Mouse (Mus musculus): ENCODE results near the gene Wdr46. TPM values are rescaled to one million over a fixed set of nuclear protein-coding genes. Genes with fewer than 3 reads are reported as not detected.
A peak's percentile ranks its signal among the peaks of the same experiment; 100 is the strongest.

Wdr46 gene
- polyA plus RNA-seq, 1 experiment from 2014 or later: 29.4 TPM

GRCm38 (mm10) chr17:33916847-33917655, 23.4 kb upstream of the Wdr46 start:
- peaks cover 15% of the 10 kb centered on the region for H3K36me3 ChIP-seq (ENCODE audit: control insufficient read depth, insufficient read depth)
- no peak for ATAC-seq
- 74% methylated on average over 31 of the region's 31 CpGs for WGBS
- H3K9me3 ChIP-seq (ENCODE audit: control insufficient read depth, low read length): no peaks in the 10 kb centered on the region
- H3K9ac ChIP-seq (replicated peaks; ENCODE audit: low read depth, low read length): peak overlapping the region; percentile 9; the same call in 1 of the 2 replicates
- peaks cover 44% of the 10 kb centered on the region for H3K4me1 ChIP-seq (replicated peaks; ENCODE audit: control insufficient read depth, insufficient read depth, low read length)
- no peaks in the 10 kb centered on the region for H3K27me3 ChIP-seq (replicated peaks; ENCODE audit: control insufficient read depth, insufficient read depth, low read length)
- H3K4me3 ChIP-seq (replicated peaks; ENCODE audit: low read length): peak overlapping the region; percentile 53
- peak overlapping the region; percentile 66 for H3K4me2 ChIP-seq (ENCODE audit: low read length)
- no peak overlapping the region for H3K27ac ChIP-seq (ENCODE audit: low read length)

GRCm38 (mm10) chr17:33917656-33918292, 22.7 kb upstream of the Wdr46 start:
- Histone ChIP-seq H3K4me3 (replicated peaks; ENCODE audit: low read length) (no peak overlapping the region), H3K4me1 (replicated peaks; ENCODE audit: control insufficient read depth, insufficient read depth, low read length) (peaks cover 44% of the 10 kb centered on the region), H3K27ac (ENCODE audit: low read length) (no peak overlapping the region), H3K4me2 (ENCODE audit: low read length) (no peak overlapping the region), H3K36me3 (ENCODE audit: control insufficient read depth, insufficient read depth) (peaks cover 10% of the 10 kb centered on the region; the same call in 1 of the 2 replicates), H3K9me3 (ENCODE audit: control insufficient read depth, low read length) (no peaks in the 10 kb centered on the region), H3K27me3 (replicated peaks; ENCODE audit: control insufficient read depth, insufficient read depth, low read length) (no peaks in the 10 kb centered on the region), H3K9ac (replicated peaks; ENCODE audit: low read depth, low read length) (no peak overlapping the region)
- 89% methylated on average over 18 of the region's 18 CpGs for WGBS
- ATAC-seq: no peak

- Histone ChIP-seq H3K27me3 (replicated peaks; ENCODE audit: control insufficient read depth, insufficient read depth, low read length) (no peaks in the 10 kb centered on the region), H3K36me3 (ENCODE audit: control insufficient read depth, insufficient read depth) (peaks cover 6% of the 10 kb centered on the region; the same call in 1 of the 2 replicates), H3K9me3 (ENCODE audit: control insufficient read depth, low read length) (no peaks in the 10 kb centered on the region), H3K27ac (ENCODE audit: low read length) (no peak overlapping the region), H3K4me2 (ENCODE audit: low read length) (peak overlapping the region; percentile 80), H3K9ac (replicated peaks; ENCODE audit: low read depth, low read length) (no peak overlapping the region), H3K4me1 (replicated peaks; ENCODE audit: control insufficient read depth, insufficient read depth, low read length) (peaks cover 44% of the 10 kb centered on the region), H3K4me3 (replicated peaks; ENCODE audit: low read length) (no peak overlapping the region)
- 61% methylated on average over 37 of the region's 37 CpGs for WGBS
- no peak for ATAC-seq
Measured at GRCm38 (mm10) chr17:33918293-33919203, 21.9 kb upstream of the Wdr46 start.

- WGBS: under 1% methylated on average over 52 of the region's 52 CpGs
Measured at GRCm38 (mm10) chr17:33919351-33920281, 20.8 kb upstream of the Wdr46 start.

GRCm38 (mm10) chr17:33920282-33921097, 20.0 kb upstream of the Wdr46 start:
- Histone ChIP-seq H3K4me3 (replicated peaks; ENCODE audit: low read length) (peak overlapping the region; percentile 47), H3K4me1 (replicated peaks; ENCODE audit: control insufficient read depth, insufficient read depth, low read length) (peaks cover 33% of the 10 kb centered on the region), H3K9ac (replicated peaks; ENCODE audit: low read depth, low read length) (peak overlapping the region; percentile 68), H3K27me3 (replicated peaks; ENCODE audit: control insufficient read depth, insufficient read depth, low read length) (no peaks in the 10 kb centered on the region), H3K9me3 (ENCODE audit: control insufficient read depth, low read length) (no peaks in the 10 kb centered on the region), H3K36me3 (ENCODE audit: control insufficient read depth, insufficient read depth) (no peaks in the 10 kb centered on the region), H3K4me2 (ENCODE audit: low read length) (peak overlapping the region; percentile 80), H3K27ac (ENCODE audit: low read length) (peak overlapping the region; percentile 23; the same call in 1 of the 2 replicates)
- ATAC-seq: no peak; the same call in 1 of the 2 replicates
- under 1% methylated on average over 36 of the region's 36 CpGs for WGBS

More at GRCm38 (mm10) chr17:33919351-33920281, 20.8 kb upstream of the Wdr46 start:
- no peaks in the 10 kb centered on the region for H3K9me3 ChIP-seq (ENCODE audit: control insufficient read depth, low read length)
- H3K36me3 ChIP-seq (ENCODE audit: control insufficient read depth, insufficient read depth): no peaks in the 10 kb centered on the region
- peak overlapping the region; percentile 68 for H3K9ac ChIP-seq (replicated peaks; ENCODE audit: low read depth, low read length)
- peak overlapping the region; percentile 23; the same call in 1 of the 2 replicates for H3K27ac ChIP-seq (ENCODE audit: low read length)
- peak overlapping the region; percentile 80 for H3K4me2 ChIP-seq (ENCODE audit: low read length)
- peaks cover 41% of the 10 kb centered on the region for H3K4me1 ChIP-seq (replicated peaks; ENCODE audit: control insufficient read depth, insufficient read depth, low read length)
- H3K4me3 ChIP-seq (replicated peaks; ENCODE audit: low read length): peak overlapping the region; percentile 47
- H3K27me3 ChIP-seq (replicated peaks; ENCODE audit: control insufficient read depth, insufficient read depth, low read length): no peaks in the 10 kb centered on the region
- ATAC-seq: no peak

- Histone ChIP-seq H3K4me3 (replicated peaks; ENCODE audit: low read length) (no peak overlapping the region), H3K9ac (replicated peaks; ENCODE audit: low read depth, low read length) (no peak overlapping the region), H3K27me3 (replicated peaks; ENCODE audit: control insufficient read depth, insufficient read depth, low read length) (no peaks in the 10 kb centered on the region), H3K4me1 (replicated peaks; ENCODE audit: control insufficient read depth, insufficient read depth, low read length) (peaks cover 32% of the 10 kb centered on the region), H3K27ac (ENCODE audit: low read length) (no peak overlapping the region), H3K9me3 (ENCODE audit: control insufficient read depth, low read length) (no peaks in the 10 kb centered on the region), H3K4me2 (ENCODE audit: low read length) (no peak overlapping the region), H3K36me3 (ENCODE audit: control insufficient read depth, insufficient read depth) (no peaks in the 10 kb centered on the region)
- 88% methylated on average over 7 of the region's 7 CpGs for WGBS
- ATAC-seq: no peak
Measured at GRCm38 (mm10) chr17:33921361-33921760, 19.1 kb upstream of the Wdr46 start.

GRCm38 (mm10) chr17:33924577-33925283, 15.7 kb upstream of the Wdr46 start:
- 85% methylated on average over 10 of the region's 10 CpGs for whole genome bisulfite sequencing
- Histone ChIP-seq H3K36me3 (ENCODE audit: control insufficient read depth, insufficient read depth) (0 out of 2 replicates have a peak, but pooled peaks cover 2% of the 10 kb centered on the region), H3K27me3 (replicated peaks; ENCODE audit: control insufficient read depth, insufficient read depth, low read length) (no peaks in the 10 kb centered on the region), H3K4me2 (ENCODE audit: low read length) (no peak overlapping the region), H3K9ac (replicated peaks; ENCODE audit: low read depth, low read length) (no peak overlapping the region), H3K4me1 (replicated peaks; ENCODE audit: control insufficient read depth, insufficient read depth, low read length) (peaks cover 20% of the 10 kb centered on the region), H3K4me3 (replicated peaks; ENCODE audit: low read length) (no peak overlapping the region), H3K27ac (ENCODE audit: low read length) (no peak overlapping the region), H3K9me3 (ENCODE audit: control insufficient read depth, low read length) (no peaks in the 10 kb centered on the region)
- no peak for ATAC-seq

All from forebrain, embryonic 16.5 days (tissue).